Mouse (Mus musculus): ENCODE data around the gene Myadm. TPM values are rescaled to one million over a fixed set of nuclear protein-coding genes. Genes with fewer than 3 reads are reported as not detected.

Gene Myadm
- polyA plus RNA-seq, 1 experiment from 2014 or later = 23.2 TPM

DNA sequence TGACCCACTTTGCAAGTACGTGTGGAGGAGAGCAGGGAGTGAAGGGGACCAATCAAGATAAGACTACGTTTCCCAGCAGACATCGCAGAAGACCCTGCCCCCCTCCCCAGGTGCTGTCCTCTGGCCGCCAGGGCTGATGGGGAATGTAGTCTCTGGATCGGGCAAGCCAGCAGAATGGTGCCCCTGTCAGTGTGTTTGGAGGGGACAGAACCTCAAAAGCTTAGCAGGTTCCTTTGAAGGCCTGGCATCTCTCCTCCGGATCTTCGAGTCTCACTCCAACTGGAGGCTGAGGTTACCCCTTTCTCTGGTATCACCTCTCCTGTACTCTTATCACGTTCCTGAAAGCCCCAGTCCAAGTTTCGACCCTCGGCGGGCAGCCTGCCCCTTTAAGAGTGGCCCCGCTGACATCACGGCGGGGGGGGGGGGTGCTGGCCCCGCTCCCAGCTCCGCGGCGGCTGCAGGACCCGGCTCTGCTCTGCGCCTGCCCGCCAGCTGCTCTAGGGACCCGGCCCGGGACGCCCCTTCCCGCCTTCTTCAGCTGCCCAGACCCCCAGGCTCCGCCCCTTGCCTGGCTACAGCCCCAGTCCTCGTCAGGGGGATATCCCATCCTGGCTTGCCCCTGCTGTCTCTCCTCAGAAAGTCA is 42.8 kb downstream of the Myadm start:
- Histone ChIP-seq H3K27me3 (peaks cover 3% of the 10 kb centered on the region; the same call in 1 of the 2 replicates), H3K4me3 (replicated peaks) (peak overlapping the region; percentile 70), H3K36me3 (replicated peaks) (no peaks in the 10 kb centered on the region), H3K9ac (peak overlapping the region; percentile 84), H3K9me3 (no peaks in the 10 kb centered on the region), H3K27ac (peak overlapping the region; percentile 92), H3K4me1 (peaks cover 34% of the 10 kb centered on the region), H3K4me2 (peak overlapping the region; percentile 73)
- under 1% methylated on average over 26 of the region's 27 CpGs for WGBS
- ATAC-seq (ENCODE audit: low FRiP score) = peak; percentile 94

- peak overlapping the region; percentile 84 for H3K9ac ChIP-seq
- peak overlapping the region; percentile 73 for H3K4me2 ChIP-seq
- no peaks in the 10 kb centered on the region for H3K9me3 ChIP-seq
- peaks cover 3% of the 10 kb centered on the region; the same call in 1 of the 2 replicates for H3K27me3 ChIP-seq
- peak overlapping the region; percentile 70 for H3K4me3 ChIP-seq (replicated peaks)
- peak overlapping the region; percentile 92 for H3K27ac ChIP-seq
- WGBS = 0% methylated on average over 4 of the region's 4 CpGs
- peak; percentile 18 for ATAC-seq (ENCODE audit: low FRiP score)
- H3K36me3 ChIP-seq (replicated peaks) = no peaks in the 10 kb centered on the region; the same call in 1 of the 2 replicates
- peaks cover 34% of the 10 kb centered on the region for H3K4me1 ChIP-seq
Measured at GRCm38 (mm10) chr7:3332224-3332615, 43.3 kb downstream of the Myadm start.

DNA sequence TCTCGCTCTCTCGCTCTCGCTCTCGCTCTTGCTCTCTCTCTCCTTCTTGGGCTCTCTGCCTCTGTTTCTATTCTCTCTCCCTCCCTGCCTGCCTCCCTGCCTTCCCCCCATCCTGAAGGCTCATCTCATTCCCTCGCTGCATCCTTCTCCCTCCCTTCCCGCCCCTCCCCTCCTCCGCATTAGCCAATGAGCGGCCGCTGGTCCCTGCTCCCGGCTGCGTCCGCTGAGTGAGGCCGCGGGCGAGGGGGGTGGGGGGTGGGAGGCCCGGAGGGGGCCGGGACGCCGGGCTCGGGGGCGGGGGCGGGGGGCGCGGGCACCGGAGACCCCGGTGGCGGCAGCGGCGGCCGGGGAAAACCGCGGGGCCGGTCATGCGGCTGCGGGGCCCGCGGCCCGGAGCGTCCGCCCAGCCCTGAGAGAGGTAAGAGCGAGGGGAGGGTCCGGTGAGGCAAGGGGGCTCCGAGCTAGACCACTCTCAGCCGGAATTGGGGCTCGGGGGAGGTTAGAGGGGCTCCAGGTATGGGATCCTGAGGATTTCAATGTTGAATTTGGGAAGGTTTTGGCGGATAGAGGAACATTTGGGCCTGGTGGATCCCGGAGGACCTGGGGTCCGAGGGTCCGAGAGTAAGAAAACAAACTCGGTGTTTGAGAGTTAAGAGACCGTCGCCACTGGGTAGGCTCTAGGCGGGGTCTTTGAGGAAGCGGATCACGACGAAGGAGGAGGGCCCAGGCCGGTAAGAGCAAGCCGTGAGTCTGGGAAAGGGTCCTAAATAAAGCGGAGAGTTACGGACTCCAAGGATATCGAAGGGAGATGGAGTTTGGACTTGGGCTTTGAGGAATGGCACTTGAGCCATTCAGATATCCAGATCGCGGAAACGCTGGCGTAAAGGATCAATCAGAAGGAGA is 44.0 kb downstream of the Myadm start, which contains the start of gene Cacng7:
Gene Cacng7, plus strand, starts transcription at position 337 of the 903 bp plus-strand sequence.
- H3K9ac ChIP-seq = peak within 1 kb of the TSS; percentile 84
- H3K27me3 ChIP-seq = peaks cover 3% of the 10 kb centered on the region; the same call in 1 of the 2 replicates
- H3K4me2 ChIP-seq = peak within 1 kb of the TSS; percentile 73
- WGBS = 1% methylated on average over 63 of the region's 65 CpGs
- peak within 1 kb of the TSS; percentile 70 for H3K4me3 ChIP-seq (replicated peaks)
- H3K9me3 ChIP-seq = no peaks in the 10 kb centered on the region
- ATAC-seq (ENCODE audit: low FRiP score) = peak; percentile 85
- H3K27ac ChIP-seq = peak within 1 kb of the TSS; percentile 92
- H3K36me3 ChIP-seq (replicated peaks) = peaks cover 4% of the 10 kb centered on the region; the same call in 1 of the 2 replicates
- H3K4me1 ChIP-seq = peaks cover 34% of the 10 kb centered on the region

DNA sequence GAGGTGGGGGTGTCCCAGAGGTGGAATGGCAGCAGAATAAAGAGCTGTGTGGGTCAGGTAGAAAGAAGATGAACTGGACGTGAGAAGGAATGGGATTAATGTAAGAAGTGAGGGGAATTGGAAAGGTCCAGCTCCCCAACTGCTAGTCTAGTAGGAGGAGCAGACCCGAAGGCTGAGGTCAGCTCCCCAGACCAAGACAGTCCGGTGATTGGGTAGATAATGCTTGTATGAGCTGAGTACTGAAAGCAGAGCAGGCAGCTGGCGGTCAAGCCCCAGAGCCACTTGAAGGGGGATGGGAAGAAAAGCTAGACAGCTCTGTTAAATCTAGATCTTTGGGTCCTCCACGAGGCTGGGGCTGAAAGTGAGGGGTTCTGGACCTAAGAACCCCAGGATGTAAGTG is 44.7 kb downstream of the Myadm start:
- peaks cover 9% of the 10 kb centered on the region for H3K36me3 ChIP-seq (replicated peaks)
- 6% methylated on average over 5 of the region's 5 CpGs for WGBS
- peaks cover 3% of the 10 kb centered on the region; the same call in 1 of the 2 replicates for H3K27me3 ChIP-seq
- no peaks in the 10 kb centered on the region for H3K9me3 ChIP-seq
- peak overlapping the region; percentile 92; the same call in 1 of the 2 replicates for H3K27ac ChIP-seq
- no peak for ATAC-seq (ENCODE audit: low FRiP score)
- H3K4me3 ChIP-seq (replicated peaks) = peak overlapping the region; percentile 70
- peak overlapping the region; percentile 84 for H3K9ac ChIP-seq
- peak overlapping the region; percentile 73 for H3K4me2 ChIP-seq
- peaks cover 34% of the 10 kb centered on the region for H3K4me1 ChIP-seq

DNA sequence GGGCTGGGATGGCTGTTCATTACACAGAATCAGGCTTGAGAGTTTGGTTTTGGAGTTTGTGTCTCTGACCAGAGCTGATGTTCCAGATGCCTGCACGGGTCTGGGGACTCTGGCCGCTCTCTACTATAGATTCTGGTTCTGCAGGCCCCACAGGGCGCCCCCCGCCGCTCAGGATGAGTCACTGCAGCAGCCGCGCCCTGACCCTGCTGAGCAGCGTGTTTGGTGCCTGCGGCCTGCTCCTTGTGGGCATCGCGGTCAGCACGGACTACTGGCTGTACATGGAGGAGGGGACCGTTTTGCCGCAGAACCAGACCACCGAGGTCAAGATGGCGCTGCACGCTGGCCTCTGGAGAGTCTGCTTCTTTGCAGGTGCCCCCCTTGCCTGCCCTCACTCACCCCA is 47.5 kb downstream of the Myadm start:
- H3K4me1 ChIP-seq = peaks cover 22% of the 10 kb centered on the region
- H3K27me3 ChIP-seq = no peaks in the 10 kb centered on the region
- no peak overlapping the region for H3K4me3 ChIP-seq (replicated peaks)
- WGBS = 61% methylated on average over 17 of the region's 17 CpGs
- no peak overlapping the region for H3K27ac ChIP-seq
- H3K9me3 ChIP-seq = no peaks in the 10 kb centered on the region
- ATAC-seq (ENCODE audit: low FRiP score) = no peak
- H3K9ac ChIP-seq = no peak overlapping the region
- peaks cover 32% of the 10 kb centered on the region for H3K36me3 ChIP-seq (replicated peaks)
- no peak overlapping the region for H3K4me2 ChIP-seq

DNA sequence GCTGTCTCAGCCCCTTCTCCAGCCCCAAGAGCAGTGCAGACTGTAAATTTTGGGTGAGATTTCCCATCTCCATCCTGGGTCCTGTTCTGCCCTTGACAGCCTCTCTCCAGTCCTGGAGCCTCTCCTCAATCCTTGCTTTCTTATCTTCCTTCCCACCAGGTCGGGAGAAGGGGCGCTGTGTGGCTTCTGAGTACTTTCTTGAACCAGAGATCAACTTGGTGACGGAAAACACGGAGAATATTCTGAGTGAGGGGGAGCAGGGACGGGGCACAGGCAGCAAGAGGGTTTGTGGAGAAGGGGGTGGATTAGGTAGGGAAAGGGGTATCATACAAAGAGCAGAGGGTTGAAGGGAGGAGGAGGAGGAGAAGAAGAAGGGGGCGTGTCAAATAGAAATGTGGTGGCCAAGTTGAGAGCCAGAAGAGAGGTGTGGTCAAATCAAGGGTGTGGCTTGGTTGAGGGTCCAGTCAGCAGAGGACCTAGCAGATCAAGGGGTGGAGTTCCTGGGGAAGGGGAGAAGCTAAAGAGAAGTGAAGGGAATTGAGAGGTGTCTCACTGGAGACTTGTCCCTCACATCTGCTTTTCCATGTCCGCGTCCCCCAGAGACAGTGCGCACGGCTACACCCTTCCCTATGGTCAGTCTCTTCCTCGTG is 49.5 kb downstream of the Myadm start:
- no peak overlapping the region for H3K9ac ChIP-seq
- no peak overlapping the region for H3K27ac ChIP-seq
- H3K9me3 ChIP-seq = no peaks in the 10 kb centered on the region
- no peak for ATAC-seq (ENCODE audit: low FRiP score)
- peaks cover 47% of the 10 kb centered on the region for H3K36me3 ChIP-seq (replicated peaks)
- H3K4me2 ChIP-seq = no peak overlapping the region
- 85% methylated on average over 11 of the region's 11 CpGs for WGBS
- H3K4me3 ChIP-seq (replicated peaks) = no peak overlapping the region
- H3K4me1 ChIP-seq = peaks cover 20% of the 10 kb centered on the region
- no peaks in the 10 kb centered on the region for H3K27me3 ChIP-seq

- no peak overlapping the region for H3K4me2 ChIP-seq
- no peak for ATAC-seq (ENCODE audit: low FRiP score)
- 94% methylated on average over 11 of the region's 11 CpGs for WGBS
- no peak overlapping the region for H3K27ac ChIP-seq
- H3K36me3 ChIP-seq (replicated peaks) = peaks cover 52% of the 10 kb centered on the region
- peaks cover 14% of the 10 kb centered on the region for H3K4me1 ChIP-seq
- no peak overlapping the region for H3K9ac ChIP-seq
- H3K27me3 ChIP-seq = no peaks in the 10 kb centered on the region
- H3K9me3 ChIP-seq = no peaks in the 10 kb centered on the region
- no peak overlapping the region for H3K4me3 ChIP-seq (replicated peaks)
Measured at GRCm38 (mm10) chr7:3339010-3339409, 50.1 kb downstream of the Myadm start.

GRCm38 (mm10) chr7:3343861-3344260 is 55.0 kb downstream of the Myadm start:
- H3K27me3 ChIP-seq = no peaks in the 10 kb centered on the region
- H3K4me2 ChIP-seq = no peak overlapping the region
- no peaks in the 10 kb centered on the region for H3K4me1 ChIP-seq
- H3K9me3 ChIP-seq = no peaks in the 10 kb centered on the region
- WGBS = 91% methylated on average over 3 of the region's 3 CpGs
- H3K36me3 ChIP-seq (replicated peaks) = peaks cover 80% of the 10 kb centered on the region
- no peak overlapping the region for H3K4me3 ChIP-seq (replicated peaks)
- ATAC-seq (ENCODE audit: low FRiP score) = no peak
- no peak overlapping the region for H3K27ac ChIP-seq
- H3K9ac ChIP-seq = no peak overlapping the region

GRCm38 (mm10) chr7:3345301-3345700 is 56.4 kb downstream of the Myadm start:
- H3K9ac ChIP-seq = no peak overlapping the region
- no peaks in the 10 kb centered on the region for H3K27me3 ChIP-seq
- H3K36me3 ChIP-seq (replicated peaks) = peaks cover 85% of the 10 kb centered on the region
- no peak overlapping the region for H3K4me2 ChIP-seq
- 90% methylated on average over 3 of the region's 3 CpGs for WGBS
- H3K4me1 ChIP-seq = no peaks in the 10 kb centered on the region
- no peak overlapping the region for H3K27ac ChIP-seq
- no peak for ATAC-seq (ENCODE audit: low FRiP score)
- no peaks in the 10 kb centered on the region for H3K9me3 ChIP-seq
- H3K4me3 ChIP-seq (replicated peaks) = no peak overlapping the region

DNA sequence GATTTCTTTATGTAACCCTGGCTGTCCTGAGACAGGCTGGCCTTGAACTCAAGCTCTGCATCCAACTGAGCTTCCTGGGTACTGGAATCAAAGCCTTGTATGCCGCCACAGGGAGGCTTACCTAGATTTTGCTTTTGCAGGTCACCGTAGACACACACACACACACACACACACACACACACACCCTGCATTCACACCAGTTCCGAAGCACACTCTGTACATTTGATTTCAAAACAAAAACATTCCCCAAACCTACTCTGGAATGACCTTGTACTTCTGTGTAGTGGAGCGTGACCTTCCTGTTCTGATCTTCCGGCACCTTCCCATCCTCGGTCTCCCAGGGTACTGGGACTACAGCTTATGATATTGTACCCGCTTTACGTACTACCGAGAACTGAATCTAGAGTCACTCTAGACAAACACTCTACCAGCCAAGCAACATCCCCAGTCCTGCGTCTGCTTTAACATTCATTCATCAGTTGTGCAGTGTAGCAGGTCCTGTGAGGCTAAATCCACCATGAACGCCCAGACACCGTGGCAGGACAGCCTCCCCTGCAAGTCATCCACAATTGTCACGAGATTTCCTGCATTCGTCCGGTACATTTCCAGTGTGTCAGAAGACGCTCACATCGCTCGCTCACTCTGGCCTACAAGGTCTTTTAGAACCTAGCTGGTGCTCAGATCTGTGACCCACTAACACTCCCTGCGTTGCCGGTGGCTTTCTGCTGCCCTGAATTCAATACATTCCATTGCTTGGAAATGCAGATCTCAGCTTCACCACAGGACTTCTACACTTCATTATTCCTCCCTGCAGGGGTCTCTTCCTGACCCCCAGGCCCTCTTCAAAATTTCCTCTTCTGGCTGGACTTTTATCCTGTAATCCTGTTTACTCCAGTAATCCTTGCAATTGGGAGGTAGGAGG is 58.7 kb downstream of the Myadm start:
- no peak for ATAC-seq (ENCODE audit: low FRiP score)
- 31% methylated on average over 20 of the region's 20 CpGs for WGBS
- H3K27ac ChIP-seq = no peak overlapping the region

DNA sequence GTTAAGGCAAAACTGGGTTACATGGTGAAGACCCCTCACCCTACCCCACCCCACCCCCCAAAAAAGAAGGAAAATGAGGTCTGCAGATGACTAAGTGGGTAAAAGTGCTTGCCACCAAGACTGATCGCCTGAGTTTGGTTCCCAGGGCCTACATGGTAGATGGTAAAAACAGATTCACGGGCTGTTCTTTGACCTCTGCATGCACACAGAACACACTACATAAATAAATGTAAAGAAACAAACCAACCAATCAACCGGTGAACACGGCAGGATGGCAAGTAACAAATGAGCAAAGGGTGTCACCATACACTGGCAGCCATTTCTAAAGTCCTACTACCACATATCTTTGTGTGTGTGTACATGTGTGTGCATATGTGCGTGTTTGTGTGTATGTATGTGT is 59.4 kb downstream of the Myadm start:
- Histone ChIP-seq H3K4me2 (no peak overlapping the region), H3K4me1 (no peaks in the 10 kb centered on the region), H3K9me3 (no peaks in the 10 kb centered on the region), H3K27ac (no peak overlapping the region), H3K27me3 (no peaks in the 10 kb centered on the region), H3K36me3 (replicated peaks) (peaks cover 87% of the 10 kb centered on the region), H3K9ac (no peak overlapping the region), H3K4me3 (replicated peaks) (no peak overlapping the region)
- no peak for ATAC-seq (ENCODE audit: low FRiP score)
- WGBS = 55% methylated on average over 5 of the region's 5 CpGs

More for the DNA sequence above, 58.7 kb downstream of the Myadm start:
- Histone ChIP-seq H3K4me1 (no peaks in the 10 kb centered on the region), H3K9ac (no peak overlapping the region), H3K27me3 (no peaks in the 10 kb centered on the region), H3K4me2 (no peak overlapping the region), H3K9me3 (no peaks in the 10 kb centered on the region), H3K36me3 (replicated peaks) (peaks cover 87% of the 10 kb centered on the region), H3K4me3 (replicated peaks) (no peak overlapping the region)

Data from forebrain, embryonic 12.5 days (tissue).